Mouse (Mus musculus): ENCODE results near the gene Ifitm3.

DNA sequence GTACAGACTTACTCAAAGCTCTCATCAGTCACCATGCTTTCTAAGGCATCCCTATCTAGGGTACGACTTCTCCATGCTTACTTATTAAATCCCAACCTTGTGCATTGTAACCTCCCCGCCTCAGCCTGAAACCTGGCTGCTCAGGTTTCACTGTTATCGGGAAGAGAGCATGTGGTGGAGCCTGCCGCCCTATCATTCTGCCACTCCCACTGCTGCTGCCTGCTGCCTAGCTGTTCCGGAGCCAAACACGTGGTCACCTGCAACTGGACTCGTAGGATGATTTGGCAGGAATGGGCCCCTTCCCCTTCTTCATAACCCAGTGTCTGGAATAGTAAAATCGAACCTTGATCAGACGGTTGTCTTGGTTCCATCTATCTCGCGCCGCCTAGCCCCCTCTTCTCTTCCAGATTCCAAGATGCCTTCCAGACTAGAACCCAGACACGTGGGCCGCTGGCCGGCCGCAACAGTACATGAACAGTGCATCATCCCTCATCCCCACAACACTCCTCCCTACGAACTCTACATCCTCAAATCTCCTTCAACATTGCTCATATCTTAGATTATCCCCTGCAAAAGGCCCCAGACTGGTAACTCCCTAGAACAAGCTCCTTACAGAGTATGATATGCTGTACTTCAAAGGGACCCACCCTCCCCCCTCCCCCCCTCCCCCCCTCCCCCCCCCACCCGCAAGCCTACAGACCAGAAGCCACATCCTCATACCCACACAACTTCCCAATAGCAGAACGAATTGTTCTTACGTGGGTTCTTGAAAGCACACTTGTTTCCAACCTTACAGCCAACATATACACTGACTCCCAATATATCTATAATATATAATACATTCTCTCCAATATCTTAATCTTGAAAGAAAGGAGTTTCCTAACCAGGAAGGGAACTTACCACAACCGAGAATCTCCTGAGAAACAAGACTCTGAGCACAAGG is 27.8 kb upstream of the Ifitm3 start:
- TF ChIP-seq POLR2A (IDR thresholded peaks at IDR 0.05; ENCODE audit: borderline replicate concordance, low read depth, low read length) (no peak), CTCF (IDR thresholded peaks at IDR 0.05; ENCODE audit: low read depth, low read length) (no peak)
